Mouse (Mus musculus): Measurements from ENCODE around the gene Bmf. TPM values are rescaled to one million over a fixed set of nuclear protein-coding genes. Genes with fewer than 3 reads are reported as not detected.

Gene Bmf
- polyA plus RNA-seq, 1 experiment from 2014 or later: 4.9 TPM

DNA sequence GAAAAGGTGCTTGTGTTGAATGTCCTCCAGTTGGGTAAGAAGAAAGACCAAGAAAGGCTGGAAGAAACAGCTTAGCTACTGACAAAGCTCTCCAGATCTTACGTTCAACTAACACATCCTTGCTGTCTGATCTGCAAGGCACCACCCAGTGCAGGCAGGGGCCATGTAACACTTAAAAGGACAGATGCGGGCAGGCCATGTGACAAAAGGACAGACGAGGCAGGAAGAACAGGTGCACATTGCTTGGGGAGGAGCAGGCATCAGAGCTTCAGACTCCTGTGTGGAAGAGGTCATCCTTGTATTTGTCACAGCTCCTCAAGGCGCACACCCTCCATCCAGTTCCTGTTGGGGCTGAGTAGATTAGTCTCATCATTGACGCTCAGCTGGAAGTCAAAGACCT lies 66.5 kb downstream of the Bmf start:
- H3K36me3 ChIP-seq (ENCODE audit: control insufficient read depth, insufficient read depth, low read length): no peaks in the 10 kb centered on the region
- 78% methylated on average over 5 of the region's 5 CpGs for whole genome bisulfite sequencing
- H3K4me2 ChIP-seq (replicated peaks; ENCODE audit: low read depth, low read length): no peak overlapping the region
- no peaks in the 10 kb centered on the region for H3K27me3 ChIP-seq (ENCODE audit: control insufficient read depth, insufficient read depth, low read length)
- H3K4me3 ChIP-seq (ENCODE audit: low read depth, low read length): no peak overlapping the region
- no peak overlapping the region for H3K9ac ChIP-seq (ENCODE audit: low read depth, low read length)
- peaks cover 6% of the 10 kb centered on the region for H3K4me1 ChIP-seq (replicated peaks; ENCODE audit: control insufficient read depth, insufficient read depth, low read length)
- H3K27ac ChIP-seq (ENCODE audit: low read depth, low read length): no peak overlapping the region
- ATAC-seq (ENCODE audit: low FRiP score): no peak
- H3K9me3 ChIP-seq (ENCODE audit: control insufficient read depth, low read length): no peaks in the 10 kb centered on the region
- no peak for DNase-seq (ENCODE audit: low spot score)

DNA sequence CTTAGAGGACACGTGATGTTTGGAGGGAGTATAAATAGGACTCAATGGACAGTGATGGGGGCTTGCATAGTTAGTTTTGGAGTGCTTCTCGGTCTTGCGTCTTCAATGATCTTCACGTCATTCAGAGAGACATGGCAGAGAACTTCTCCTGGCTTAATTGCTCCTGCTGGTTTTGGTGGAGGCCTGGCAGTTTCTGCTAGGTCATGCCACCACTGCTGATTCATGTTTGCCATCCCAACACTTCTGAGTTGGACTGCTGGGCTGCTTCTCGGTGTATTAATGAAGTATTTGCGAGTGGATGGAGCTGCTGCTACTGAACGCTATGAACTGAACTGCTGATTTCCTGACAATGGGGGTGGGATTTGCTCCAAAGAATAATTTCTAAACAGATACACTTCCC lies 68.6 kb downstream of the Bmf start:
- H3K4me2 ChIP-seq (replicated peaks; ENCODE audit: low read depth, low read length): no peak overlapping the region
- 91% methylated on average over 7 of the region's 7 CpGs for WGBS

DNA sequence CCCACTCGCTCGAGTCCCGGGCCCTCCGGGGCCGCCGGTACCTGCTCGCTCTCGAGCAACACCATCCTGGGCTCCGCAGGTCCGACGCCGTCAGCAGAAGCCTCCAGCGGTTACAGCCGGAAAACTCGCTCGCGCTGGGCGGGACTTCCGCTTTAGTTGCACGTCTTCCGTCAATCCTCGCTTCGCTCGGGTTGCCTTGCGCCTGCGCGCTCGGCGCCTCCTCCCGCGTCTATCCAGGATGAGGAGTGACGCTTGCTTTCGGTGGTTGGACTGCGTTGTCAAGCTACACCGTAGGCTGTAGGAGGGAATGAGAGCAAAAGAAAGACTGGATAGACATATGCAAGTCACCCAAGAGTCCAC lies 70.0 kb downstream of the Bmf start, which contains the start of gene Srp14:
Gene Srp14 (minus strand): TSS at position 162 of the 360 bp plus-strand sequence.
- peak within 1 kb of the TSS; percentile 87 for H3K9ac ChIP-seq (ENCODE audit: low read depth, low read length)
- H3K4me2 ChIP-seq (replicated peaks; ENCODE audit: low read depth, low read length): peak within 1 kb of the TSS; percentile 61
- no peaks in the 10 kb centered on the region for H3K27me3 ChIP-seq (ENCODE audit: control insufficient read depth, insufficient read depth, low read length)
- WGBS: 0% methylated on average over 25 of the region's 35 CpGs
- no peaks in the 10 kb centered on the region for H3K36me3 ChIP-seq (ENCODE audit: control insufficient read depth, insufficient read depth, low read length)
- peak within 1 kb of the TSS; percentile 76 for H3K27ac ChIP-seq (ENCODE audit: low read depth, low read length)
- H3K9me3 ChIP-seq (ENCODE audit: control insufficient read depth, low read length): no peaks in the 10 kb centered on the region
- ATAC-seq (ENCODE audit: low FRiP score): peak; percentile 95
- peak within 1 kb of the TSS; percentile 80 for H3K4me3 ChIP-seq (ENCODE audit: low read depth, low read length)
- peaks cover 6% of the 10 kb centered on the region for H3K4me1 ChIP-seq (replicated peaks; ENCODE audit: control insufficient read depth, insufficient read depth, low read length)
- DNase-seq (ENCODE audit: low spot score): peak; percentile 98

More for the DNA sequence above, 68.6 kb downstream of the Bmf start:
- ATAC-seq (ENCODE audit: low FRiP score) (no peak), DNase-seq (ENCODE audit: low spot score) (no peak)
- Histone ChIP-seq H3K36me3 (ENCODE audit: control insufficient read depth, insufficient read depth, low read length) (no peaks in the 10 kb centered on the region), H3K4me1 (replicated peaks; ENCODE audit: control insufficient read depth, insufficient read depth, low read length) (peaks cover 6% of the 10 kb centered on the region), H3K4me3 (ENCODE audit: low read depth, low read length) (no peak overlapping the region), H3K9me3 (ENCODE audit: control insufficient read depth, low read length) (no peaks in the 10 kb centered on the region), H3K27me3 (ENCODE audit: control insufficient read depth, insufficient read depth, low read length) (no peaks in the 10 kb centered on the region), H3K27ac (ENCODE audit: low read depth, low read length) (no peak overlapping the region), H3K9ac (ENCODE audit: low read depth, low read length) (no peak overlapping the region)

DNA sequence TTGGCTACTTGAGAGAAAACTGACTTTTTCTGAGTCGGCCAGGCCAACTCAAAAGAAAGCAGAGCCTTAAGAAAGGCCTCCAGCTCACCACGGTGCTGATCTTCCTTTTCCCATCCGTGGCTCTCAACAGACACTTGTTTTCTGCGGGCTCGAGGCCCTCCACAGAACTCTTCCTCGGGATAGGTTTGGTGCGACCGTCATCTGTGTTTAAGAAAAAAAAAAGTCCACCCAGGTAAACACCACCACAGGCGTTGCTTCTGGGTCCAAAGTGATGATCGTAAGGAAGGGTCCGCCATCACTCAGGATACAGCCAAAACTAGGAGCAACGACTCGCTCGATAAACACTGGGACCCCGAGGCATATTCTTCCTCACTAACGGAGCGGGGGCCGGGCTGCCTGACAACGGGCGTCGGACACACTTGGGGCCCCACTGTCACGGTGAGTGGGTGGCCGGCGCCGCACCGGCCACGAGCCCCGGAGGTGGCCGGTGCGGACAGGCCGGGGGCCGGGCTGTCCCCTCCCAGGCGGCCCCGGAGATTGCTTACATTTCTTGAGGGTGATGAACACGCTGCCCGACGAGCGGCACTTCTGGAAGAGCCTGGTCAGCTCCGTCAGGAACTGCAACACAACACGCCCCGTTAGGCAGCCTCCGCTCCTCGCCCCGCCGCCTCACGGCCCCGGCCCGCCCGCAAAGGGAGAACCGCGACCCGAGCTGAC lies 70.5 kb downstream of the Bmf start:
- peak overlapping the region; percentile 76 for H3K27ac ChIP-seq (ENCODE audit: low read depth, low read length)
- 4% methylated on average over 40 of the region's 52 CpGs for WGBS
- H3K9me3 ChIP-seq (ENCODE audit: control insufficient read depth, low read length): no peaks in the 10 kb centered on the region
- peak overlapping the region; percentile 80 for H3K4me3 ChIP-seq (ENCODE audit: low read depth, low read length)
- H3K9ac ChIP-seq (ENCODE audit: low read depth, low read length): peak overlapping the region; percentile 87
- no peaks in the 10 kb centered on the region; the same call in 1 of the 2 replicates for H3K36me3 ChIP-seq (ENCODE audit: control insufficient read depth, insufficient read depth, low read length)
- H3K4me2 ChIP-seq (replicated peaks; ENCODE audit: low read depth, low read length): peak overlapping the region; percentile 61
- H3K27me3 ChIP-seq (ENCODE audit: control insufficient read depth, insufficient read depth, low read length): no peaks in the 10 kb centered on the region
- peaks cover 6% of the 10 kb centered on the region for H3K4me1 ChIP-seq (replicated peaks; ENCODE audit: control insufficient read depth, insufficient read depth, low read length)
- ATAC-seq (ENCODE audit: low FRiP score) (no peak; the same call in 1 of the 2 replicates), DNase-seq (ENCODE audit: low spot score) (no peak)

Other genes with a start within 250 kb of the Bmf start
- gene Gpr176, start 176.3 kb downstream of the Bmf start, polyA plus RNA-seq (2014; fragmentation: Nextera tagmentation; extraction: Ambion mirVana): 0.59 and 0.82 TPM in 2 replicates
- gene Eif2ak4, start 161.1 kb downstream of the Bmf start, polyA plus RNA-seq (2014; fragmentation: Nextera tagmentation; extraction: Ambion mirVana): 11.0 and 11.7 TPM in 2 replicates
- gene Srp14, start 70.0 kb downstream of the Bmf start, polyA plus RNA-seq (2014; fragmentation: Nextera tagmentation; extraction: Ambion mirVana): 304 and 306 TPM in 2 replicates
- gene Bub1b, start 48.5 kb upstream of the Bmf start, polyA plus RNA-seq (2014; fragmentation: Nextera tagmentation; extraction: Ambion mirVana): 80.6 and 100.0 TPM in 2 replicates
- 1.5 and 2.0 TPM in 2 replicates for gene Pak6, start 113.6 kb upstream of the Bmf start, polyA plus RNA-seq (2014; fragmentation: Nextera tagmentation; extraction: Ambion mirVana)
- gene Ankrd63, start 154.3 kb upstream of the Bmf start, polyA plus RNA-seq (2014; fragmentation: Nextera tagmentation; extraction: Ambion mirVana): not detected in 2 replicates
- 0.32 and 0.43 TPM in 2 replicates for gene Plcb2, start 178.8 kb upstream of the Bmf start, polyA plus RNA-seq (2014; fragmentation: Nextera tagmentation; extraction: Ambion mirVana)
- 34.1 and 35.4 TPM in 2 replicates for gene Inafm2, start 196.1 kb upstream of the Bmf start, polyA plus RNA-seq (2014; fragmentation: Nextera tagmentation; extraction: Ambion mirVana)
- gene Ccdc9b, start 213.0 kb upstream of the Bmf start, polyA plus RNA-seq (2014; fragmentation: Nextera tagmentation; extraction: Ambion mirVana): 0.68 and 0.98 TPM in 2 replicates
- not detected in 2 replicates for gene Phgr1, start 223.1 kb upstream of the Bmf start, polyA plus RNA-seq (2014; fragmentation: Nextera tagmentation; extraction: Ambion mirVana)
- 8.5 and 9.2 TPM in 2 replicates for gene Disp2, start 230.0 kb upstream of the Bmf start, polyA plus RNA-seq (2014; fragmentation: Nextera tagmentation; extraction: Ambion mirVana)